Mouse (Mus musculus): ENCODE measurements around the gene Tacc3. TPM values are rescaled to one million over a fixed set of nuclear protein-coding genes. Genes with fewer than 3 reads are reported as not detected.

Gene Tacc3
- polyA plus RNA-seq (2015; fragmentation: Nextera tagmentation; extraction: Ambion mirVana): 195 and 217 TPM in 2 replicates

- DNase-seq (ENCODE audit: low spot score): peak; percentile 99
Observed at GRCm38 (mm10) chr5:33657787-33658663, at the start of gene Tacc3, which contains the start of gene Tmem129. Gene Tacc3 (plus strand): TSS chr5:33658128. Gene Tmem129 (minus strand): TSS chr5:33658416.

DNA sequence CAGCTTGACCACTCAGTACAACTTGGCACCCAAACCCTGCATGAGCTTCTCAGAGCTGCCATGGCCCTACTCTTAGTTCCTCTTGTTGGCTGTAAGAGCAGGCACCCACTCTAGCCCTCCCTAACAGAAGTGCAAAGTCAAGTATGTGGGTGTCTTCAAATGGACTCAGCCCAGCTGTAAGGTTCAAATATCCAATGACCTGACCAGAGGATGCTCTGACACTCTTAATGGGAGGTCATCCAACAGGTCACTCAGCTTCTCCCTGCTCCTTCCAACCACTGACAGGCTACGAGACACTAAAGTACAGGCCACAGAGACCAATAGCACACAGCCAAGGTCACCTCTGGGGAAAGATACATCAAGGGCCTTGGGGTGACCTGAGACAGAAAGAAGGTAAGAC lies 48.7 kb upstream of the Tacc3 start:
- DNase-seq (ENCODE audit: low spot score): no peak

- no peak for DNase-seq (ENCODE audit: low spot score)
Observed at GRCm38 (mm10) chr5:33611795-33612194, 46.1 kb upstream of the Tacc3 start.

DNA sequence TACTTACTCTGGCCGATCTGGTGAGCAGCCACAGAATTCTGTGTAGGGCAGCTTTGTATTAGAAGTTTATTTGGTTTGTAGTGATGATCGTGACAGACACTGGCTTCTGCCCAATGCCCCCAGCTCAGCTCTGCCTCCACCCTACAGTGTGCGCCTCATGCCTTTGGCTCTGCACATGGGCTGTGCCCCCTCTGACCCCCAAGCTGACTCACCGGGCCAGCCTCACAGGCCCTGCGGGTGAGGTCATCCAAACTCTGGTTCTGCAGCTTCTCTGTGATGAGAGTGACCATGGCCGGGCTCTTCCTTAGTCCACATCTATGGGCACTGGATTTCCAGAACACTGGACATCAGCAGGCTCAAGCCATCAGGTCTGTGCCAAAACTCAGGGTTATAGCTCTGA lies 43.5 kb upstream of the Tacc3 start:
- no peak for DNase-seq (ENCODE audit: low spot score)

DNA sequence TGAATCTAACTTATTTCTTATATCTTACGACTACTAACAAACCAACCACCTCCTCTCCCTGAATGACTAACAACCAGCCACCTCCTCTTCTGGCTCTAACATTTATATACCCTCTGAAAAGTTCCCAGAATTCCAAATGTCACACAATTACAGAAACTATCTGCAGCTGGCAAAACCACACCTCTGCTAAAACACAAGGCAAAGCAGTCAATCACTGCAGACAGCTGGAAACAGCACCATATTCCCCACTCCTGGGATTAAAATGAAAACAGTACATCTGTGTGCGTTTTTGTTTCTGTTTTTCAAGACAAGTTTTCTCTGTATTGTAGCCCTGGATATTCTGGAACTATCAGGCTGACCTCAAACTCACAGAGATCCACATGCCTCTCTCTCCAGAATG lies 35.3 kb upstream of the Tacc3 start:
- DNase-seq (ENCODE audit: low spot score): no peak

- DNase-seq (ENCODE audit: low spot score): no peak
Observed at GRCm38 (mm10) chr5:33623766-33624165, 34.2 kb upstream of the Tacc3 start.

GRCm38 (mm10) chr5:33627968-33628367 lies 30.0 kb upstream of the Tacc3 start:
- peak; percentile 9 for DNase-seq (ENCODE audit: low spot score)

- peak; percentile 76 for DNase-seq (ENCODE audit: low spot score)
Observed at GRCm38 (mm10) chr5:33628820-33629300, 29.1 kb upstream of the Tacc3 start.

DNA sequence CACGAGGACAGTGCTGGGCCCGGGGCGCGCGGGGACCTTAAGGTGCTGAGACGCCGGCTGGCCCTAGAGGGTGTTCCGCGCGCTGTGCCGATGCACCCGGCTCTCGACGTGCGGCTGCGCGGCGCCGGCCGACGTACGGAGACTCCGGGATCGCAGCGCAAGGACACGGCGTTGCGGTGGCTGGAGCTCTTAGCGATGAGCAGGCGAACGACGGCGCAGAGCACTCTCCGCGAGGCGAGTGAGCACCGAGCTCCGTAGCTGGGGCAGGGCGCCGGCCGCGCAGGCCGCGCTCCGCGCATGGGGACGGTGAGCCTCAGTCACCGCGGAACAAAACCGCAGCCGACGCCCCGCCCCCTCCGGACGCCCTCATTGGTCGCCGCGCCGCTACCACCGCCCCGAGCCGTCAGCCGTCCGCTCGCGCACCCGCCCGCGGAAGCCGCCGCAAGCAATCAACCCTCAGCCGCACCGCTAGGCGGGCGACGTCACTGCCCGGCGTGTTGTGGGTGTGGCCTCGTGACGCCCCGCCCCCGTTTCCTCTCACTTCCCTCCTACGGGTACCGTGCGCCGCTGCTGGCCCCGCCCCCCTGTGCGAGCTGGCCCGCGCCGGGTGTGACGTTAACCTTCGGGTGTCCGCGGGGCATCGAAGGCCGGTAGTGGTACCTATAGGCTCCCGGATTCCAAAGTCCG lies 28.5 kb upstream of the Tacc3 start, which contains the start of the genes Fam53a and Gm9903:
TSS of gene Fam53a (minus strand) at position 335 of the 687 bp plus-strand sequence.
TSS of gene Gm9903 (plus strand) at position 625 of the 687 bp plus-strand sequence.
- peak; percentile 98 for DNase-seq (ENCODE audit: low spot score)

GRCm38 (mm10) chr5:33630061-33630460 lies 27.9 kb upstream of the Tacc3 start:
- DNase-seq (ENCODE audit: low spot score): peak; percentile 48

GRCm38 (mm10) chr5:33630615-33631014 lies 27.3 kb upstream of the Tacc3 start:
- DNase-seq (ENCODE audit: low spot score): no peak

DNA sequence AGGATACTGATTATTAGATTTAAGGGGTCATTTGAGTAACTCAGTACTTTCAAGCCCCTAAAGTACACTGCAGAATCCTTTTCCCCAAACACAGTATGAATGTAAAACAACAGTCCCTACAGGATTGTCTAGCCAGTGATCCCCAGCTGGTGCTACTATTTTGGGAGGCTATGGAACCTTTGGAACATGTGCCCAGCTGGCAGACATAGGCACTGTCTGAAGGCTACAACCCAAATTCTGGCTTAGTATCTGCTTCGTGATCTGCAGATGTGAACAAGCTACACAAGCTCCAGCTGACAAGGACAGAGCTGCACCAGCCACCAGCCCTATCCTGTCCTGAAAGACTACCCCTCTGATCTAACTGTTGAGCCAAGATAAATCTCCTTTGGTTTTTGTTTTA lies 25.4 kb upstream of the Tacc3 start:
- DNase-seq (ENCODE audit: low spot score): no peak

DNA sequence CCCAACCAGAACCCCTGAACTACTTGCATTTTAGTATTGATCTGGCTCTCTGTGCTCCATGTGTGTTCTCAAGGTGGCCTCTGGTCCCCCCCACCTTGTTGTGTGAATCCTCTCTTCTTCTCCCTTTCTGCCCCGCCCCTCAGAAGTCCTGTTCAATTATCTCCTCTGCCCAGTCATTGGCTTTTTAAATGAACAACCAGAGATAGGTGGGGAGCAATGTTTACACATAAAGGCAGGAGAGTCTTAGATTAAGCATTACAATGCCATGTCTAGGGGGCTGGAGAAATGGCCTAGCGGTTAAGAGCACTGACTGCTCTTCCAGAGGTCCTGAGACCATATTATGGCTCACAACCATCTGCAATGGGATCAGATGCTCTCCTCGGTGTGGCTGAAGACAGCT lies 22.6 kb upstream of the Tacc3 start:
- no peak for DNase-seq (ENCODE audit: low spot score)

- DNase-seq (ENCODE audit: low spot score): no peak
Observed at GRCm38 (mm10) chr5:33637606-33638350, 20.1 kb upstream of the Tacc3 start.

DNA sequence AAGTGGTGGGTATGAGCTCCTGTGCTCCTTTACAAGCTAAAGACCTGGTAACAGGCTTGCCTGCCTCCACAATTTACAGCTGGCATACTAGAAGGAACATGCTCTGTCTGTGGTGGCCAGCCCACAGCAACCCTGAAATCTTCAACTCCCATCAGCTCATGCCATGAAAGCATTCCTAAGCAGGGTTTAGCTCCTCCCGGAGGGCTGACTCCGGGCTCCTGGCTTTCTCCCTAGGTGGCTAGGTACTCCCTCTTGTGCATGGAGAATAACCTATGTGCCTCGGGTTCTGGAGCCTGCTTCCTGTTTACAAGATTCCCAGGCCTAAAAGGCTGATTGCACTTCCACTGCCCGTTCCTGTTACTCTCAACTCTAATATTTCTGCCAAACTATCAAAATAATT lies 19.1 kb upstream of the Tacc3 start:
- DNase-seq (ENCODE audit: low spot score): no peak

GRCm38 (mm10) chr5:33640652-33641051 lies 17.3 kb upstream of the Tacc3 start:
- DNase-seq (ENCODE audit: low spot score): peak; percentile 63

DNA sequence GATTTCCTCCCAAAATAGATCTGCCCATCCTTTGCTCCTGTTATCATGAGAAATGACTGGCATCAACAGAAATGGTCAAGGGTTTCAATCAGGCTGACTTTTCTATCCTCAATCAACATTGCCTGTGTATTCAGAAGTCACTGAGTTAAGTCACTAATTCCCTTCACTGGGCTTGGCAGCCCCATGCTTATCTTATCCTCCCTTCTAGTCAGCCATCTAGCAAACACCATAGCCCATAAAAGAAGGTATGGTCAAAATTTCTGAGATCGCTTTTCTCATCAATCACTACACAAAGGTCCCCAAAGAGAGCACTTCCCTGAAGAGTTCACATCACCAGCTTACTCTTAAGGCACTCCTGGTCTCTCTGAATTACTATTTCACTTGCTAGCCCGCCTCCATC lies 6.9 kb upstream of the Tacc3 start:
- DNase-seq (ENCODE audit: low spot score): no peak

DNA sequence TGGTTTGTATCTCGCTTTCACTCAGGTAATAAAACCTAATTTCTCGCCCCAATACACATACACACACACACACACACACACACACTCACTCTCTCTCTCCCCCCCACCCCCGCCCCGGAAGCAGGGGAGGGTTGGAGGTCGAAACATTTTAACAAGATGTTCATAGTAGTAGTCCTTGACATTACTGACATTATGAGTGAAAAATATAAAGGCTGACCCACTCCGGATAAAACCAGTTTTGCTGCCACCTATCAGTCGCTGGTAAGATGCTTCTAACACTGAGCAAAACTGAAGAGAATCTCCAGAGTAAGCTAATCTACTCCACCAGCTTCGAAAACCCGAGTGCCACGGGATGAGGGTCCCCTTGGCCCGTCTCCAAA lies 6.4 kb upstream of the Tacc3 start:
- no peak for DNase-seq (ENCODE audit: low spot score)

DNA sequence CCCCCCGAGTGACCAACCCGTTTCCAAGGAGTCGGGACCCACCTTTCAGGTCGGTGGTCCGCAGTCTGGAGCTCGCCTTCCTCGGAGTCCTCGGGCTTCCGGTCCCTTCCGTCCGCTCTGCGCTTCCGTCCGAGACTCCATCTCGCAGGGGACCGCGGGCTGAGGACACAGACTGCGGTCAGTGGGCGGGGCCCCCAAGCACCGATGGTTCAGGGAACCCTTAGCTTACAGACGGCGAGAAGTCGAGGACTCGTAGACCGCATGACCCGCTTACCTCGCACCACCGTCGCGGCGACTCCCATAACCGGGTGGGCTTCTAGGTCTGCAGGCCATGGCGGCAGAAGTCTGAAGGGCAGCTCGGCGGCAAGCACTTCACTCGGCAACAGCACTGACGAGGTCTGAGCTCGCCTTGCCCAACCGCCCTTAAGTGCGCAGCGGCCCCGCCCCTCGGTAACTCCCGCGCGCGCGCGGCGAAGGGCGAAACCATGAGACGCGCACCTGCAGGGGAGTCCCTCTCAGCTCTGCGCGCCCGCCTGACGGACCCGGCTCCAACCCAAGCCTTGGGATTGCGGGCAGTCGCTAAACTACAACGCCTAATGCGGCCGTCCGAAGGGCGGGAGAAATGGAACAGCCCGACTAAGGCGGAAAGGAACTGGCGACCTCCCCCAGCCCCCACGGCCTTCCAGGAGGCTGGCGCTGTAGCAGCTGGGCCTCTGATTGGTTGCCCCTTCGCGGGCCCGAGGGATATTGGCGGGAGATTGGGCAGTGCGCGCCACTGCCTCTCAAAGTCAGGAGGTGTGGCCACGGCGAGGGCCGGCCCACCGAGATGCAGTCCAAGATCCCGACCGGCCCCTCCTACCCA lies 5.8 kb upstream of the Tacc3 start, which contains the start of gene Slbp:
TSS of gene Slbp (minus strand) at position 654 of the 862 bp plus-strand sequence.
- DNase-seq (ENCODE audit: low spot score): peak; percentile 92

DNA sequence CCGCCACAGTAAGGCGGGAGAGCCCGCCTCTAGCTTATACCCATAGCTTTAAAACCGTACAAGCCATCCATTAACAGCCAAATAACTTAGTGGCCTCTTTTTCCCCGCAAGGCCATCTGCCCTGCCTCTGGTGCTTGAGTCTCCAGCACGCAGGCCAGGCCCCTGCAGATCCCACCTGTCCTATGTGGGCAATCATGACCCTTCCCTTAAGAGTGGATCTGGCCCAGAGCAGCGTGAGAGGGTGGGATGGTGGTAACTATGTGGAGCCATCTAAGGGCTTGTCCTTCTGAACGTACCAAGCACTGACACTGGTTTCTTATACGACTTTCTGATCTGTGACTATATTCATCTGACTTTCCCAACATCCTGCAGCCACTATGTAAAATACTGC lies 5.2 kb upstream of the Tacc3 start:
- DNase-seq (ENCODE audit: low spot score): no peak

Data from thymus, postnatal 0 days (tissue).